Mouse (Mus musculus) thymus, postnatal 25 days (tissue): ENCODE measurements around the gene Hk1.

Experiments
- DNase-seq: peaks from one replicate; pipeline ENCODE4 v3.0.0; 2022

The Hk1 gene

GRCm38 (mm10) chr10:62316467-62316866 lies 63.2 kb downstream of the Hk1 start:
- DNase-seq = no peak

GRCm38 (mm10) chr10:62313885-62314424 lies 65.8 kb downstream of the Hk1 start:
- DNase-seq = no peak

GRCm38 (mm10) chr10:62313140-62313539 lies 66.6 kb downstream of the Hk1 start:
- no peak for DNase-seq

GRCm38 (mm10) chr10:62311464-62311863 lies 68.2 kb downstream of the Hk1 start:
- peak; percentile 11 for DNase-seq

GRCm38 (mm10) chr10:62310259-62311039 lies 69.3 kb downstream of the Hk1 start:
- DNase-seq = no peak

GRCm38 (mm10) chr10:62309593-62309992 lies 70.1 kb downstream of the Hk1 start:
- DNase-seq = no peak

GRCm38 (mm10) chr10:62308896-62309491 lies 70.7 kb downstream of the Hk1 start:
- no peak for DNase-seq

- DNase-seq = peak; percentile 33
These were observed 73.2 kb downstream of the Hk1 start for GRCm38 (mm10) chr10:62306483-62306882.

GRCm38 (mm10) chr10:62305090-62305489 lies 74.6 kb downstream of the Hk1 start:
- no peak for DNase-seq

GRCm38 (mm10) chr10:62300006-62300827 lies 79.5 kb downstream of the Hk1 start:
- DNase-seq = no peak

GRCm38 (mm10) chr10:62296086-62296872 lies 83.4 kb downstream of the Hk1 start:
- DNase-seq = no peak

GRCm38 (mm10) chr10:62294112-62294511 lies 85.6 kb downstream of the Hk1 start:
- no peak for DNase-seq

- no peak for DNase-seq
These were observed 92.1 kb downstream of the Hk1 start for GRCm38 (mm10) chr10:62287460-62288124.

- no peak for DNase-seq
These were observed 96.4 kb downstream of the Hk1 start for GRCm38 (mm10) chr10:62283206-62283792.

- no peak for DNase-seq
These were observed 96.9 kb downstream of the Hk1 start for GRCm38 (mm10) chr10:62282782-62283181.

GRCm38 (mm10) chr10:62279671-62280070 lies 100.0 kb downstream of the Hk1 start:
- no peak for DNase-seq

- DNase-seq = no peak
These were observed 100.6 kb downstream of the Hk1 start for GRCm38 (mm10) chr10:62279066-62279465.

- DNase-seq = no peak
These were observed 102.0 kb downstream of the Hk1 start for GRCm38 (mm10) chr10:62277499-62278293.

- peak; percentile 80 for DNase-seq
These were observed 104.5 kb downstream of the Hk1 start for GRCm38 (mm10) chr10:62275235-62275634.

- DNase-seq = no peak
These were observed 110.4 kb downstream of the Hk1 start for GRCm38 (mm10) chr10:62269278-62269677.

- no peak for DNase-seq
These were observed 115.4 kb downstream of the Hk1 start for GRCm38 (mm10) chr10:62264299-62264698.
